Mouse (Mus musculus) lung, adult 2 months (tissue): Measurements from ENCODE around the gene Pitpnm3.

Experiments used
- CTCF ChIP-seq: fragments of 200-500 bp; IDR thresholded peaks from 2 replicates; pipeline ENCODE4 v1.5.1; 2011; ENCODE audit warnings: mild to moderate bottlenecking, low read length, control low read depth; ENCODE audit not compliant: insufficient read depth
- POLR2A ChIP-seq: fragments of 200-500 bp; IDR thresholded peaks from 2 replicates; pipeline ENCODE4 v1.6.1; 2011; ENCODE audit warnings: low read depth, mild to moderate bottlenecking, control low read depth, low read length, borderline replicate concordance; ENCODE audit errors: extremely low read depth

GRCm38 (mm10) chr11:72037996-72038395, 97.6 kb downstream of the Pitpnm3 start:
- TF ChIP-seq POLR2A (no peak), CTCF (peak; percentile 77)
